Mouse (Mus musculus): Measurements from ENCODE around the gene Slc2a4.

DNA sequence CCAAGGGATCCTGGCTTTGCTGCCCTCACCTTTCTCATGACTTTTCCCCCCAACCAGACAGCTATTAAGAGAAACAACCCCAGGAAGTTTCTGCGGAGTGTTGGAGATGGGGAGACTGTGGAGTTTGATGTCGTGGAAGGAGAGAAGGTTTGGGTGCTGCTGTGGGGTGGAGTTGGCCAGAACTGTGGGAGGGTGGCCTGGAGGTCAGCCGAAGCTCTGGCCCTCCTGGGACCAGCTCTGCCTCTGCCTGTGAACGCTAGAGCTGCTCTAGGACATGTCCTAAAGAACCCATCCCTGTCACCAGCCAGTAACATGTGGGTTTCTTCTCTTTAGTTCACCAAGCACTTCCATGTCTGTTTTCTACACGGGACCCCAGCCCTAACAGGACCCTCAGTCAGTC lies 8.8 kb downstream of the Slc2a4 start:
- TF ChIP-seq CTCF (IDR thresholded peaks at IDR 0.05; ENCODE audit: low read depth) (no peak), EP300 (IDR thresholded peaks at IDR 0.05; ENCODE audit: low read depth) (no peak)
